Mouse (Mus musculus) stomach, embryonic 16.5 days (tissue): ENCODE measurements around the gene Gal3st3. TPM values are rescaled to one million over a fixed set of nuclear protein-coding genes. Genes with fewer than 3 reads are reported as not detected.

Experiments used
- ATAC-seq: fragments of 200-750 bp; cut with Nextera tagmentation; 2 replicates; pipeline ENCODE4 v1.8.0; 2017; ENCODE audit warnings: moderate number of reproducible peaks, moderate TSS enrichment; ENCODE audit not compliant: insufficient read depth, low FRiP score
- H3K27ac ChIP-seq: fragments of 300-500 bp; sonication (generic); 2 replicates; pipeline ENCODE4 v1.5.1; 2014; ENCODE audit warnings: low read length
- H3K27me3 ChIP-seq: fragments of 300-500 bp; sonication (generic); 2 replicates; pipeline ENCODE4 v1.6.1; 2014; ENCODE audit warnings: low read length, control low read depth, mixed read lengths; ENCODE audit not compliant: control insufficient read depth, insufficient read depth
- H3K36me3 ChIP-seq: fragments of 300-500 bp; sonication (generic); 2 replicates; pipeline ENCODE4 v1.6.1; 2014; ENCODE audit warnings: low read length; ENCODE audit not compliant: control insufficient read depth, insufficient read depth
- H3K4me1 ChIP-seq: fragments of 300-500 bp; sonication (generic); 2 replicates; pipeline ENCODE4 v1.6.1; 2014; ENCODE audit warnings: low read length, control low read depth, mixed read lengths; ENCODE audit not compliant: control insufficient read depth, insufficient read depth
- H3K4me2 ChIP-seq: fragments of 300-500 bp; sonication (generic); 2 replicates; pipeline ENCODE4 v1.6.1; 2014; ENCODE audit warnings: low read depth, low read length, mixed read lengths
- H3K4me3 ChIP-seq: fragments of 300-500 bp; sonication (generic); replicated peaks from 2 replicates; pipeline ENCODE4 v1.5.1; 2014; ENCODE audit warnings: mild to moderate bottlenecking, low read length
- H3K9ac ChIP-seq: fragments of 300-500 bp; sonication (generic); 2 replicates; pipeline ENCODE4 v1.6.1; 2014; ENCODE audit warnings: low read length
- H3K9me3 ChIP-seq: fragments of 300-500 bp; sonication (generic); replicated peaks from 2 replicates; pipeline ENCODE4 v1.6.1; 2016; ENCODE audit warnings: low read length, control low read depth; ENCODE audit not compliant: control insufficient read depth
- WGBS: fragments of 180-500 bp; shearing (Covaris S2); extraction: QIAGEN DNeasy Blood & Tissue Kit; methylation state at CpG from one replicate; pipeline ENCODE4 v1.1.7; 2014; 5-methylcytosine and 5-hydroxymethylcytosine counted together
- polyA plus RNA-seq: library from polyadenylated mRNA; unstranded; fragments of >200 nt; fragmentation: Nextera tagmentation; extraction: Ambion mirVana; gene quantifications from 2 replicates; pipeline ENCODE4 v1.2.1, GENCODE M21; 2015

Gal3st3 gene
- polyA plus RNA-seq, 1 experiment from 2014 or later, result 2.1 TPM

GRCm38 (mm10) chr19:5272801-5273733 is 25.1 kb upstream of the Gal3st3 start, which contains the start of gene Pacs1:
Gene Pacs1 (minus strand): TSS chr19:5273119.
- peak; percentile 95 for ATAC-seq
- peaks cover 13% of the 10 kb centered on the region for H3K36me3 ChIP-seq

GRCm38 (mm10) chr19:5273916-5274315 is 24.2 kb upstream of the Gal3st3 start:
- 72% methylated on average over 4 of the region's 4 CpGs for WGBS
- peaks cover 20% of the 10 kb centered on the region for H3K4me1 ChIP-seq
- no peak overlapping the region for H3K4me3 ChIP-seq
- H3K4me2 ChIP-seq, result peak overlapping the region; percentile 92; the same call in 1 of the 2 replicates
- H3K36me3 ChIP-seq, result peaks cover 18% of the 10 kb centered on the region
- peak overlapping the region; percentile 88; the same call in 1 of the 2 replicates for H3K9ac ChIP-seq
- no peaks in the 10 kb centered on the region for H3K27me3 ChIP-seq
- H3K9me3 ChIP-seq, result no peaks in the 10 kb centered on the region
- ATAC-seq, result no peak
- peak overlapping the region; percentile 89 for H3K27ac ChIP-seq

More at GRCm38 (mm10) chr19:5272801-5273733, 25.1 kb upstream of the Gal3st3 start, which contains the start of gene Pacs1:
- Histone ChIP-seq H3K9me3 (no peaks in the 10 kb centered on the region), H3K4me3 (peak within 1 kb of the TSS; percentile 89), H3K27ac (peak within 1 kb of the TSS; percentile 89), H3K27me3 (no peaks in the 10 kb centered on the region), H3K4me1 (peaks cover 20% of the 10 kb centered on the region), H3K9ac (peak within 1 kb of the TSS; percentile 88), H3K4me2 (peak within 1 kb of the TSS; percentile 92)
- WGBS, result under 1% methylated on average over 93 of the region's 97 CpGs

GRCm38 (mm10) chr19:5274641-5275040 is 23.5 kb upstream of the Gal3st3 start:
- peaks cover 24% of the 10 kb centered on the region for H3K36me3 ChIP-seq
- H3K9me3 ChIP-seq, result no peaks in the 10 kb centered on the region
- no peaks in the 10 kb centered on the region for H3K27me3 ChIP-seq
- H3K4me3 ChIP-seq, result no peak overlapping the region
- H3K9ac ChIP-seq, result no peak overlapping the region
- peak overlapping the region; percentile 89 for H3K27ac ChIP-seq
- H3K4me1 ChIP-seq, result peaks cover 20% of the 10 kb centered on the region
- WGBS, result 86% methylated on average over 13 of the region's 13 CpGs
- no peak for ATAC-seq
- H3K4me2 ChIP-seq, result no peak overlapping the region

- Histone ChIP-seq H3K27ac (no peak overlapping the region), H3K9me3 (no peaks in the 10 kb centered on the region), H3K36me3 (peaks cover 28% of the 10 kb centered on the region)
Observed at GRCm38 (mm10) chr19:5275736-5276135, 22.4 kb upstream of the Gal3st3 start.

GRCm38 (mm10) chr19:5276531-5276930 is 21.6 kb upstream of the Gal3st3 start:
- 92% methylated on average over 2 of the region's 2 CpGs for WGBS
- no peak for ATAC-seq
- Histone ChIP-seq H3K36me3 (peaks cover 28% of the 10 kb centered on the region), H3K9ac (no peak overlapping the region), H3K9me3 (no peaks in the 10 kb centered on the region), H3K4me1 (peaks cover 18% of the 10 kb centered on the region), H3K4me2 (no peak overlapping the region), H3K27me3 (no peaks in the 10 kb centered on the region), H3K27ac (no peak overlapping the region), H3K4me3 (no peak overlapping the region)

More at GRCm38 (mm10) chr19:5275736-5276135, 22.4 kb upstream of the Gal3st3 start:
- peaks cover 20% of the 10 kb centered on the region for H3K4me1 ChIP-seq
- no peak for ATAC-seq
- H3K9ac ChIP-seq, result no peak overlapping the region
- no peaks in the 10 kb centered on the region for H3K27me3 ChIP-seq
- 84% methylated on average over 5 of the region's 5 CpGs for WGBS
- H3K4me3 ChIP-seq, result no peak overlapping the region
- no peak overlapping the region for H3K4me2 ChIP-seq

GRCm38 (mm10) chr19:5277140-5277539 is 21.0 kb upstream of the Gal3st3 start:
- Histone ChIP-seq H3K36me3 (peaks cover 28% of the 10 kb centered on the region), H3K4me2 (no peak overlapping the region), H3K27me3 (no peaks in the 10 kb centered on the region), H3K27ac (no peak overlapping the region), H3K4me1 (peaks cover 12% of the 10 kb centered on the region), H3K4me3 (no peak overlapping the region), H3K9me3 (no peaks in the 10 kb centered on the region), H3K9ac (no peak overlapping the region)
- no peak for ATAC-seq
- WGBS, result 86% methylated on average over 3 of the region's 3 CpGs

GRCm38 (mm10) chr19:5278381-5278780 is 19.8 kb upstream of the Gal3st3 start:
- no peak overlapping the region for H3K4me3 ChIP-seq
- no peak for ATAC-seq
- H3K9me3 ChIP-seq, result no peaks in the 10 kb centered on the region
- no peak overlapping the region for H3K4me2 ChIP-seq
- no peaks in the 10 kb centered on the region for H3K27me3 ChIP-seq
- H3K9ac ChIP-seq, result no peak overlapping the region
- 78% methylated on average over 8 of the region's 8 CpGs for WGBS
- H3K27ac ChIP-seq, result no peak overlapping the region
- peaks cover 11% of the 10 kb centered on the region; the same call in 1 of the 2 replicates for H3K4me1 ChIP-seq
- peaks cover 28% of the 10 kb centered on the region for H3K36me3 ChIP-seq

GRCm38 (mm10) chr19:5294972-5295735 is 3.0 kb upstream of the Gal3st3 start, which contains the start of gene Sf3b2:
Gene Sf3b2 (minus strand): TSS chr19:5295455.
- Histone ChIP-seq H3K4me3 (peak within 1 kb of the TSS; percentile 97), H3K4me1 (peaks cover 15% of the 10 kb centered on the region), H3K9me3 (no peaks in the 10 kb centered on the region), H3K4me2 (peak within 1 kb of the TSS; percentile 94), H3K27me3 (no peaks in the 10 kb centered on the region), H3K27ac (peak within 1 kb of the TSS; percentile 90), H3K9ac (peak within 1 kb of the TSS; percentile 94), H3K36me3 (peaks cover 14% of the 10 kb centered on the region; the same call in 1 of the 2 replicates)
- peak; percentile 98 for ATAC-seq
- under 1% methylated on average over 46 of the region's 46 CpGs for WGBS
